Mouse (Mus musculus): ENCODE measurements around the gene Elane. TPM values are rescaled to one million over a fixed set of nuclear protein-coding genes. Genes with fewer than 3 reads are reported as not detected.

Elane gene
- not detected in 2 replicates for polyA plus RNA-seq (2015; fragmentation: Nextera tagmentation; extraction: Ambion mirVana)

DNA sequence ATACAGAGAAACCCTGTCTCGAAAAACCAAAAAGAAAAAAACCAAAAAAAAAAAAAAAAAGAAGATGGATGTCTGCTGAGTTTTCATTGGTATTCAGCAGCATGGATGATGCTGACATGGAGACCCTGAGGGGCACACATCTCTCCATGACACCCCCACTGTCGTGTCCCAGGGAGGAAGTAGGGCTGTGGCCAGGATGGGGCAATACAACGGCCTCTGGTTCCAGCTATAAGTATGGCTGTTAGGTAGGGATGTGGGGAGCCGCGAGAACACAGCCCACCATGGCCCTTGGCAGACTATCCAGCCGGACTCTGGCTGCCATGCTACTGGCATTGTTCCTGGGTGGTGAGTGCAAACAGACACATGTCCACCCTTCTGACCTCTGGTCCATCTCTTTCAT is at the start of gene Elane:
TSS of gene Elane (plus strand) at position 194 of the 400 bp plus-strand sequence.
- no peak within 1 kb of the TSS for H3K27ac ChIP-seq (ENCODE audit: low read length)
- H3K4me2 ChIP-seq (ENCODE audit: low read length): no peak within 1 kb of the TSS
- no peaks in the 10 kb centered on the region for H3K4me1 ChIP-seq (ENCODE audit: control insufficient read depth, insufficient read depth, low read length)
- H3K9me3 ChIP-seq (replicated peaks; ENCODE audit: control insufficient read depth, low read length, poor library complexity, severe bottlenecking): no peaks in the 10 kb centered on the region
- peaks cover 6% of the 10 kb centered on the region; the same call in 1 of the 2 replicates for H3K27me3 ChIP-seq (ENCODE audit: control insufficient read depth, insufficient read depth, low read depth, low read length)
- H3K36me3 ChIP-seq (ENCODE audit: control insufficient read depth, insufficient read depth, low read length): no peaks in the 10 kb centered on the region
- no peak within 1 kb of the TSS for H3K4me3 ChIP-seq (ENCODE audit: low read depth, low read length)
- WGBS: 86% methylated on average over 6 of the region's 6 CpGs
- no peak within 1 kb of the TSS for H3K9ac ChIP-seq (ENCODE audit: low read depth, low read length)
- ATAC-seq: no peak

DNA sequence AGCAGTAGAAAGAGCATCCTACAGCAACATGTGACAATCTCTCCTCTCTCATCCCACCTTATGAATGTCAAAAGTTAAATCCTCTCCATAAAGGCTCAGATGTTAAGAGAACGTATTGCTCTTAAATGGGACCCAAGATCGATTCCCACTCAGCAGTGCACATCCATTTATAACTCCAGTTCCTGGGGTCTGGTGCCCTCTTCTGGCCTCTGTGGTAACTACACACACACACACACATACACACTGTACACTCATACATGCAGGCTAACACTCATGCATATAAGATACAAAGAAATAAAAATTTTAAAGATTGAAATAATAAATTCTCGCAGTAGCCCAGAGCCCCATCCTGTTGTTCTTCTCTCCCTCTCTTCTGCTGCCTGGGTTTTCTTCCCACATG is 49.1 kb upstream of the Elane start:
- no peak overlapping the region for H3K27ac ChIP-seq (ENCODE audit: low read length)
- 94% methylated on average over 3 of the region's 3 CpGs for WGBS
- no peak overlapping the region for H3K4me3 ChIP-seq (ENCODE audit: low read depth, low read length)

DNA sequence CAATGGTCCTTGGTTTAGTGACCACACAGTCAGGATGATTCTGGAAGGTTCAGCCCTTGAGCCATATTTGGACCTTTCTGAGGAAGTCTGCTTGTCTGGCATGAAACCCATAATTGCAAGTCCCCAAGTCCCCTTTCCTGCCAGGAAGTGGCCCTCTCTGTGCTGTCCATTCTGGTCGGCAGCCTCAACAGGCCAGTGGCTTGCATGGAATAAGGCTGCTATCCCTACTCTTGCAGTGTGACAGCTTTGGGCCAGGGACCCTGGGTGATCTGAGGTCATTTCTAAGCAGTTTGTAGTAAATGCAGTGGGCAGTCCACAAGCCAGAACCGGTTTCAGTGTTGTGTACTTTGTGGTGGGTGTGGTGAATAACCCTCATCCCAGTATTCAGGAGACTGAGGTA is 47.9 kb upstream of the Elane start:
- no peaks in the 10 kb centered on the region for H3K27me3 ChIP-seq (ENCODE audit: control insufficient read depth, insufficient read depth, low read depth, low read length)
- no peak overlapping the region for H3K27ac ChIP-seq (ENCODE audit: low read length)
- H3K9me3 ChIP-seq (replicated peaks; ENCODE audit: control insufficient read depth, low read length, poor library complexity, severe bottlenecking): no peaks in the 10 kb centered on the region
- no peaks in the 10 kb centered on the region for H3K36me3 ChIP-seq (ENCODE audit: control insufficient read depth, insufficient read depth, low read length)
- H3K9ac ChIP-seq (ENCODE audit: low read depth, low read length): no peak overlapping the region
- H3K4me3 ChIP-seq (ENCODE audit: low read depth, low read length): no peak overlapping the region
- ATAC-seq: no peak
- H3K4me2 ChIP-seq (ENCODE audit: low read length): no peak overlapping the region
- H3K4me1 ChIP-seq (ENCODE audit: control insufficient read depth, insufficient read depth, low read length): peaks cover 11% of the 10 kb centered on the region
- WGBS: 76% methylated on average over 2 of the region's 2 CpGs

More for the DNA sequence above, 49.1 kb upstream of the Elane start:
- no peak overlapping the region for H3K4me2 ChIP-seq (ENCODE audit: low read length)
- no peaks in the 10 kb centered on the region for H3K27me3 ChIP-seq (ENCODE audit: control insufficient read depth, insufficient read depth, low read depth, low read length)
- H3K36me3 ChIP-seq (ENCODE audit: control insufficient read depth, insufficient read depth, low read length): no peaks in the 10 kb centered on the region
- H3K9ac ChIP-seq (ENCODE audit: low read depth, low read length): no peak overlapping the region
- no peaks in the 10 kb centered on the region for H3K9me3 ChIP-seq (replicated peaks; ENCODE audit: control insufficient read depth, low read length, poor library complexity, severe bottlenecking)
- ATAC-seq: no peak
- peaks cover 11% of the 10 kb centered on the region for H3K4me1 ChIP-seq (ENCODE audit: control insufficient read depth, insufficient read depth, low read length)

DNA sequence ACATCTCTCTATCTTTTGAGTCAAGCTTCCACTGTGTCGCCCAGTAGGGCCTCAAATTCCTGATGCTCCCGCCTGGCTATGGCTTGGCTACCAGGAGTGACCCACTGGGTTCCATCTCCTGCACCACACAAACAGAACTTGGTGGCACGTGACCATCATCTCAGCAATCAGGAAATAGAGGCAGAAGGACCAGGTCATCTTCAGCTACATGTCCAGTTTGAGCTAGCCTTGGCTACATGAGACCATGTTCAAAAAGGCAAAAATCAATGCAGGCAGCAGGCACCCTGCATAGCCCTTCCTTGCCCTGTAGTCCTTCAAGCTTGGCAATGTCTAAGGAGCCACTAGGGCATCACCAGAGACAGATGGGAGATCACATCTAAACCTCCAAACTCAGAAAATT is 46.0 kb upstream of the Elane start:
- Histone ChIP-seq H3K4me3 (ENCODE audit: low read depth, low read length) (no peak overlapping the region), H3K36me3 (ENCODE audit: control insufficient read depth, insufficient read depth, low read length) (no peaks in the 10 kb centered on the region), H3K27me3 (ENCODE audit: control insufficient read depth, insufficient read depth, low read depth, low read length) (no peaks in the 10 kb centered on the region), H3K27ac (ENCODE audit: low read length) (0 out of 2 replicates have a peak overlapping the region, but pooled peaks have one; percentile 40), H3K9me3 (replicated peaks; ENCODE audit: control insufficient read depth, low read length, poor library complexity, severe bottlenecking) (no peaks in the 10 kb centered on the region), H3K4me1 (ENCODE audit: control insufficient read depth, insufficient read depth, low read length) (peaks cover 11% of the 10 kb centered on the region), H3K4me2 (ENCODE audit: low read length) (no peak overlapping the region; the same call in 1 of the 2 replicates), H3K9ac (ENCODE audit: low read depth, low read length) (no peak overlapping the region)
- no peak for ATAC-seq
- 95% methylated on average over 3 of the region's 3 CpGs for WGBS

DNA sequence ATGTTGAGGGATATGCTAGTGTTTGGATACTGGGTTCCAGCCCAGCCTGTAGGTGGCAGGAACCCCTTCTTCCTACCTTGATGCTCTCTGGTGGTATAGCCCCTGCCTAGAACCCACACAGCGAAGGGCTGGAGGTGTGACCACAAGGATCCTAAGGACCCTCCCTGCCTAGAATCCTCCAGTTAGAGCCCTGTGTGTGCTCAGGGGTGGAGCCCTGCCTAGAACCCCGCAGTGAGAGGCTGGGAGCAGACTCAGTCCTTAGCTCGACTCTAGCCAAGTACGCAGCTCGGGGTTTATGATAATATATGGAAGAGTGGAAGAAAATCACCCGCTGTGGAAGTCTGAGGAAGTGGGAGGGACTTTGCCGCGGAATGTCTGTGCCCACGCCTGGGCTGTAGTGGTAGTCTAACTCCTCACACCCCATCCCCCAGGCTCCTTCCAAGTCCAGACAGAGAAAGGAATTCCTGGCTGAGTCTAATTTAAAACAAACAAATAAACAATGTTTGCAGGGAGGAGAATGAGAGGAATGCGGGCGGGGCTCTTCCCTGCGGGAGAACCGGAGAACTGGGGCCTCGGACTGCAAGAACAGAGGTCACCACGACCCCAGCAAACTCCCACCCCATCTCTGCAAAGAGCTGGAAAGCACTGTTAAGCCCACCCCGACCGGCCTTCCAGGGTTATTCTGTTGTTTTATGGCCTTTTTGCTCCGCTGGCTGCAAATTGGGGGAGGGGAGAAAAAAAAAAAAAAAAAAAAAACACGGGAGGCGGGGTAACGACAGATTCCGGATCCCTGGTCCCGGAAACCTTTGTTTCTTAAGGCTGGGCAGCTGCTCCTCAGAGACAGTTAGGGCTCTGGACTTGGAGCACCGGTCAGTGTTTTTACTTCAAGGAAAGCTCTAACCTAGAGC is 45.1 kb upstream of the Elane start:
- no peaks in the 10 kb centered on the region for H3K27me3 ChIP-seq (ENCODE audit: control insufficient read depth, insufficient read depth, low read depth, low read length)
- peak; percentile 80 for ATAC-seq
- peak overlapping the region; percentile 33 for H3K4me3 ChIP-seq (ENCODE audit: low read depth, low read length)
- no peaks in the 10 kb centered on the region for H3K9me3 ChIP-seq (replicated peaks; ENCODE audit: control insufficient read depth, low read length, poor library complexity, severe bottlenecking)
- H3K27ac ChIP-seq (ENCODE audit: low read length): peak overlapping the region; percentile 40; the same call in 1 of the 2 replicates
- peak overlapping the region; percentile 67 for H3K4me2 ChIP-seq (ENCODE audit: low read length)
- peaks cover 11% of the 10 kb centered on the region for H3K4me1 ChIP-seq (ENCODE audit: control insufficient read depth, insufficient read depth, low read length)
- WGBS: 1% methylated on average over 24 of the region's 24 CpGs
- peak overlapping the region; percentile 49 for H3K9ac ChIP-seq (ENCODE audit: low read depth, low read length)
- no peaks in the 10 kb centered on the region for H3K36me3 ChIP-seq (ENCODE audit: control insufficient read depth, insufficient read depth, low read length)

DNA sequence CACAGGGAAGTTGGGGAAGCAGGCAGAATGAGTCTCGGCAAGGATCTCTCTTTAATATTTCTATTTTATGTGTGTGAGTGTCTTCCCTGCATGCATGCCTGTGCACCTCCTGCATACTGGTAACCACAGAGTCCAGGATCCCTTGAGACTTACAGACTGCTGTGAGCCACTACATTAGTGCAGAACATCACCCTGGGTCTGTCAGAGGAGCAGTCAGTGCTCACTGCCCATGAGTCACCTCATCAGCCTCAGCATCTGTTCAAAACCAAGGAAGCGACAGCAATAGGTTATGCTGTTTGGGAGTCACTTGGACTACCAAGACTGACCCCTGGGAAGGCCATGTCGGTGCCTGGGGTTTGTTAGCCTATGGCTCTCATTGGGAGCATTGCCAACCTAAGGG is 43.7 kb upstream of the Elane start:
- WGBS: 69% methylated on average over 3 of the region's 3 CpGs

DNA sequence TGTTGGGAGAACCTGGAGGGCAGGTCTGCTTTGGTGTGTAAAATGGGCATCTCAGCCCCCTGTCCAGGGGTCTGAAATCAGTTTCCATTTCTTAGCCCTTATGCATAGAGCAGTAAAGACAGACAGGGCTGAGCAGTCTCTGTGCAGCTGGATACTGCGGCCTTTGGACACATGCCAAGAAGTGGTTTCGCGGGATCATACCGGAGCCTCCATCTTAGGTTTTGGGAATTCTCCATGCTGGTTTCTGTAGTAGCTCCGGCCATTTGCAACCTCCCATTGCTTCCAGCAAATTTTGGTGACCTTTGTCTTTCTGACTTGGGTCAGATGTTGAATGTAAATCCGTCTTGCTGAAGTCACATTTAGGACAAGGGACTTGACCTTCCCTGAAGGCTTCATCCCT is 42.6 kb upstream of the Elane start:
- WGBS: 62% methylated on average over 6 of the region's 6 CpGs
- H3K4me3 ChIP-seq (ENCODE audit: low read depth, low read length): no peak overlapping the region
- no peak for ATAC-seq
- H3K9ac ChIP-seq (ENCODE audit: low read depth, low read length): no peak overlapping the region
- no peaks in the 10 kb centered on the region for H3K36me3 ChIP-seq (ENCODE audit: control insufficient read depth, insufficient read depth, low read length)
- H3K4me1 ChIP-seq (ENCODE audit: control insufficient read depth, insufficient read depth, low read length): peaks cover 11% of the 10 kb centered on the region
- H3K27me3 ChIP-seq (ENCODE audit: control insufficient read depth, insufficient read depth, low read depth, low read length): no peaks in the 10 kb centered on the region
- H3K9me3 ChIP-seq (replicated peaks; ENCODE audit: control insufficient read depth, low read length, poor library complexity, severe bottlenecking): no peaks in the 10 kb centered on the region
- H3K27ac ChIP-seq (ENCODE audit: low read length): no peak overlapping the region
- no peak overlapping the region for H3K4me2 ChIP-seq (ENCODE audit: low read length)

More for the DNA sequence above, 43.7 kb upstream of the Elane start:
- Histone ChIP-seq H3K4me3 (ENCODE audit: low read depth, low read length) (no peak overlapping the region), H3K27me3 (ENCODE audit: control insufficient read depth, insufficient read depth, low read depth, low read length) (no peaks in the 10 kb centered on the region), H3K9ac (ENCODE audit: low read depth, low read length) (no peak overlapping the region), H3K9me3 (replicated peaks; ENCODE audit: control insufficient read depth, low read length, poor library complexity, severe bottlenecking) (no peaks in the 10 kb centered on the region), H3K4me1 (ENCODE audit: control insufficient read depth, insufficient read depth, low read length) (peaks cover 11% of the 10 kb centered on the region), H3K27ac (ENCODE audit: low read length) (no peak overlapping the region), H3K36me3 (ENCODE audit: control insufficient read depth, insufficient read depth, low read length) (no peaks in the 10 kb centered on the region), H3K4me2 (ENCODE audit: low read length) (no peak overlapping the region)
- ATAC-seq: no peak

DNA sequence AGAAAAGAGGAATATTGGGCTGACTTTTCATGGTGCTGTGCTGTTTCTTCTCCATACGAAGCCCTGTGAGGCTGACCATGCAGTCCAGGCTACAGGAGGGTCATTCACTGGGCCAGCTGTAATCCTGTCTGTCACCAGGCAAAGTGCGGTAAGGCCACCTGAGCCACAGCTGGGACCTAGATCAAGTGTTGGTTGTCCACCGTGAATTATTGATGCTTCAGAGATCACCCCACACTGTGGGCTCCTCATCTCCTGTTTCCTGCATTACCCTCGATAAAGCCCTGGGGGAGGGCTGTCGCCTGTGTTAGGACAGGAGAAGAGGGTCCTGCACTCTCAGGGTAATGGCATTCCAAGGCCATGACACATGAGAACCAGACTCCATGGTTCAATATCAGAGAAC is 39.5 kb upstream of the Elane start:
- no peak for ATAC-seq
- WGBS: 72% methylated on average over 5 of the region's 5 CpGs

DNA sequence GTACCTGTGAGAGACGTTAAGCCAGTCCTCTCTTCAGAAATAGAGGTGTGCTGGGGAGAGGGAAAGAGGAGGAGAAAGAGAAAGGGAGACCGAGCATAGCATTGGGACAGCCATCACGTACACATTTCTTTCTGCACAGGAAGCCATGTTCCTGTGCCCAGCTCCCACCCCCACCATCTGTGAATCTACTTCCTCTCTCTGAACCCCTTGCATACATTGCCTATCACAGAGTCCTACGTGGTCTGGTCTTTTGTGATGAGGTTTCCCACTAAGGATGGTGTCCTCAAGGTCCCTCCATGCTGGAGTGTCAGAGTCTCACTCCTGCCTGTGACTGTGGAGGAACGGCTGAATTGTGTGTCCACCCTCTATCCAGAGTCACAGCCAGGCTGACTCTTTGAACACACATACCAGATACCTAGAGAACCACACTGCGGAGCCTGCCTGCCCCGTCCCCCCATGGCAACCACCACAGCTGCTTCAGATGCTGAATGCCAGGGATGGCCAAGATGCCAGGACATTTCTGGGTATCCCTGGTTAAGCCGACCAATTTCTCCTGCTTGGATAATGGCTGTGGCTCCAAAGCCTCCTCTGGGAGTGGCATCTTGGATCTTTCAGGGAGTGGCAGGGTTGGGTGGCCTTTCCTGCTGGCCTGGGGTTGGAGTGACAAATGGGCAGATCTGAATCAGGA is 36.0 kb upstream of the Elane start:
- Histone ChIP-seq H3K9me3 (replicated peaks; ENCODE audit: control insufficient read depth, low read length, poor library complexity, severe bottlenecking) (no peaks in the 10 kb centered on the region), H3K9ac (ENCODE audit: low read depth, low read length) (no peak overlapping the region), H3K27me3 (ENCODE audit: control insufficient read depth, insufficient read depth, low read depth, low read length) (no peaks in the 10 kb centered on the region), H3K4me2 (ENCODE audit: low read length) (no peak overlapping the region), H3K36me3 (ENCODE audit: control insufficient read depth, insufficient read depth, low read length) (no peaks in the 10 kb centered on the region), H3K4me1 (ENCODE audit: control insufficient read depth, insufficient read depth, low read length) (peaks cover 22% of the 10 kb centered on the region), H3K4me3 (ENCODE audit: low read depth, low read length) (no peak overlapping the region), H3K27ac (ENCODE audit: low read length) (no peak overlapping the region)
- ATAC-seq: no peak
- 83% methylated on average over 8 of the region's 8 CpGs for WGBS

More for the DNA sequence above, 39.5 kb upstream of the Elane start:
- Histone ChIP-seq H3K4me1 (ENCODE audit: control insufficient read depth, insufficient read depth, low read length) (peaks cover 4% of the 10 kb centered on the region; the same call in 1 of the 2 replicates), H3K4me3 (ENCODE audit: low read depth, low read length) (no peak overlapping the region), H3K27me3 (ENCODE audit: control insufficient read depth, insufficient read depth, low read depth, low read length) (no peaks in the 10 kb centered on the region), H3K27ac (ENCODE audit: low read length) (no peak overlapping the region), H3K4me2 (ENCODE audit: low read length) (no peak overlapping the region), H3K9me3 (replicated peaks; ENCODE audit: control insufficient read depth, low read length, poor library complexity, severe bottlenecking) (no peaks in the 10 kb centered on the region), H3K36me3 (ENCODE audit: control insufficient read depth, insufficient read depth, low read length) (no peaks in the 10 kb centered on the region), H3K9ac (ENCODE audit: low read depth, low read length) (no peak overlapping the region)

Data from midbrain, embryonic 16.5 days (tissue).